Mouse (Mus musculus) neural tube, embryonic 12.5 days (tissue): ENCODE results near the gene Cfap36. TPM values are rescaled to one million over a fixed set of nuclear protein-coding genes. Genes with fewer than 3 reads are reported as not detected.

Experiments
- ATAC-seq: fragments of 200-750 bp; cut with Nextera tagmentation; 2 replicates; pipeline ENCODE4 v1.8.0; 2017; ENCODE audit warnings: low read depth, mild to moderate bottlenecking, moderate TSS enrichment, moderate library complexity; ENCODE audit not compliant: low FRiP score
- H3K27ac ChIP-seq: fragments of 300-500 bp; sonication (generic); 2 replicates; pipeline ENCODE4 v1.5.1; 2016
- H3K27me3 ChIP-seq: fragments of 300-500 bp; sonication (generic); replicated peaks from 2 replicates; pipeline ENCODE4 v1.6.1; 2016; ENCODE audit warnings: mild to moderate bottlenecking
- H3K36me3 ChIP-seq: fragments of 300-500 bp; sonication (generic); 2 replicates; pipeline ENCODE4 v1.6.1; 2016; ENCODE audit warnings: mild to moderate bottlenecking
- H3K4me1 ChIP-seq: fragments of 300-500 bp; sonication (generic); 2 replicates; pipeline ENCODE4 v1.6.1; 2016
- H3K4me2 ChIP-seq: fragments of 300-500 bp; sonication (generic); replicated peaks from 2 replicates; pipeline ENCODE4 v1.6.1; 2016; ENCODE audit warnings: mild to moderate bottlenecking
- H3K4me3 ChIP-seq: fragments of 300-500 bp; sonication (generic); 2 replicates; pipeline ENCODE4 v1.5.1; 2016
- H3K9ac ChIP-seq: fragments of 300-500 bp; sonication (generic); 2 replicates; pipeline ENCODE4 v1.6.1; 2016; ENCODE audit warnings: mild to moderate bottlenecking
- H3K9me3 ChIP-seq: fragments of 300-500 bp; sonication (generic); 2 replicates; pipeline ENCODE4 v1.6.1; 2016; ENCODE audit warnings: mild to moderate bottlenecking
- WGBS: fragments of 180-500 bp; shearing (Covaris S2); methylation state at CpG from one replicate; pipeline ENCODE4 v1.1.7; 2016; 5-methylcytosine and 5-hydroxymethylcytosine counted together
- polyA plus RNA-seq: library from polyadenylated mRNA; unstranded; fragments of >200 nt; fragmentation: Nextera tagmentation; extraction: Ambion mirVana; gene quantifications from 2 replicates; pipeline ENCODE4 v1.2.1, GENCODE M21; 2016

Gene Cfap36
- polyA plus RNA-seq, 1 experiment from 2014 or later, result 96.9 TPM

GRCm38 (mm10) chr11:29173706-29174436, 73.3 kb downstream of the Cfap36 start:
- peak overlapping the region; percentile 92 for H3K9ac ChIP-seq
- 6% methylated on average over 13 of the region's 13 CpGs for WGBS
- no peaks in the 10 kb centered on the region for H3K9me3 ChIP-seq
- ATAC-seq, result no peak
- 0 out of 2 replicates have a peak overlapping the region, but pooled peaks have one; percentile 82 for H3K27ac ChIP-seq
- H3K4me1 ChIP-seq, result peaks cover 11% of the 10 kb centered on the region
- H3K4me2 ChIP-seq, result peak overlapping the region; percentile 84
- no peaks in the 10 kb centered on the region for H3K27me3 ChIP-seq
- H3K36me3 ChIP-seq, result no peaks in the 10 kb centered on the region
- H3K4me3 ChIP-seq, result peak overlapping the region; percentile 87

GRCm38 (mm10) chr11:29173125-29173631, 74.0 kb downstream of the Cfap36 start:
- Histone ChIP-seq H3K36me3 (no peaks in the 10 kb centered on the region), H3K4me3 (peak overlapping the region; percentile 87), H3K4me2 (peak overlapping the region; percentile 84), H3K27me3 (no peaks in the 10 kb centered on the region), H3K27ac (peak overlapping the region; percentile 82), H3K9me3 (no peaks in the 10 kb centered on the region), H3K9ac (peak overlapping the region; percentile 92), H3K4me1 (peaks cover 11% of the 10 kb centered on the region)
- ATAC-seq, result peak; percentile 82
- under 1% methylated on average over 38 of the region's 38 CpGs for WGBS

GRCm38 (mm10) chr11:29172563-29173124, 74.6 kb downstream of the Cfap36 start, which contains the start of gene Ppp4r3b:
Gene Ppp4r3b (plus strand): TSS chr11:29172890.
- Histone ChIP-seq H3K4me3 (peak within 1 kb of the TSS; percentile 87), H3K4me1 (peaks cover 11% of the 10 kb centered on the region), H3K27me3 (no peaks in the 10 kb centered on the region), H3K4me2 (peak within 1 kb of the TSS; percentile 84), H3K9me3 (no peaks in the 10 kb centered on the region), H3K9ac (peak within 1 kb of the TSS; percentile 92), H3K27ac (peak within 1 kb of the TSS; percentile 82), H3K36me3 (no peaks in the 10 kb centered on the region)
- WGBS, result under 1% methylated on average over 50 of the region's 50 CpGs
- ATAC-seq, result peak; percentile 98

- Histone ChIP-seq H3K9me3 (no peaks in the 10 kb centered on the region), H3K4me3 (peak overlapping the region; percentile 87), H3K27me3 (no peaks in the 10 kb centered on the region), H3K36me3 (no peaks in the 10 kb centered on the region), H3K4me2 (peak overlapping the region; percentile 84), H3K9ac (peak overlapping the region; percentile 92), H3K27ac (0 out of 2 replicates have a peak overlapping the region, but pooled peaks have one; percentile 3), H3K4me1 (peaks cover 11% of the 10 kb centered on the region)
- ATAC-seq, result peak; percentile 46
- WGBS, result under 1% methylated on average over 34 of the region's 34 CpGs
Measured at GRCm38 (mm10) chr11:29171959-29172391, 75.2 kb downstream of the Cfap36 start.

Other genes with a start within 250 kb of the Cfap36 start
- gene Pnpt1, start 116.7 kb downstream of the Cfap36 start, polyA plus RNA-seq, result 30.1 and 32.9 TPM in 2 replicates
- 87.8 and 92.5 TPM in 2 replicates for gene Ppp4r3b, start 74.5 kb downstream of the Cfap36 start, polyA plus RNA-seq
- gene Ccdc88a, start 126.2 kb upstream of the Cfap36 start, polyA plus RNA-seq, result 76.8 and 81.6 TPM in 2 replicates